Mouse (Mus musculus): ENCODE measurements around the gene Slu7. TPM values are rescaled to one million over a fixed set of nuclear protein-coding genes. Genes with fewer than 3 reads are reported as not detected.

Gene Slu7
- total and polyA plus RNA-seq, 3 experiments, result 5.2 to 63.1 (median 42.8) TPM

- H3K4me1 ChIP-seq (ENCODE audit: insufficient read depth, low read depth, low read length), result 0 out of 2 replicates have a peak, but pooled peaks cover 3% of the 10 kb centered on the region
- no peak for TF ChIP-seq GATA2 (IDR thresholded peaks at IDR 0.05; ENCODE audit: borderline replicate concordance, low read depth, low read length)
- no peak for TF ChIP-seq CTCF (IDR thresholded peaks at IDR 0.05; ENCODE audit: low read depth, low read length)
- TF ChIP-seq POLR2AphosphoS5 (IDR thresholded peaks at IDR 0.05; ENCODE audit: insufficient replicate concordance, low read depth, low read length), result no peak
- no peak for TF ChIP-seq TAL1 (conservative IDR thresholded peaks at IDR 0.05; ENCODE audit: low read depth, low read length)
- no peak for TF ChIP-seq GATA1 (IDR thresholded peaks at IDR 0.05; ENCODE audit: borderline replicate concordance, low read length)
- H3K36me3 ChIP-seq (replicated peaks), result no peaks in the 10 kb centered on the region
- DNase-seq (ENCODE audit: low spot score) (no peak), ATAC-seq (ENCODE audit: extremely low read depth, insufficient number of reproducible peaks, low FRiP score, poor library complexity, severe bottlenecking) (no peak)
- H3K4me3 ChIP-seq (ENCODE audit: low read depth, low read length), result no peak overlapping the region
- no peaks in the 10 kb centered on the region for H3K27me3 ChIP-seq (ENCODE audit: insufficient read depth, low read length)
- no peaks in the 10 kb centered on the region for H3K9me3 ChIP-seq (replicated peaks)
These were observed 45.8 kb downstream of the Slu7 start for GRCm38 (mm10) chr11:43479376-43479775.

GRCm38 (mm10) chr11:43480561-43480960 lies 47.0 kb downstream of the Slu7 start:
- TF ChIP-seq GATA2 (IDR thresholded peaks at IDR 0.05; ENCODE audit: borderline replicate concordance, low read depth, low read length), result no peak
- no peak for TF ChIP-seq TAL1 (conservative IDR thresholded peaks at IDR 0.05; ENCODE audit: low read depth, low read length)
- TF ChIP-seq POLR2AphosphoS5 (IDR thresholded peaks at IDR 0.05; ENCODE audit: insufficient replicate concordance, low read depth, low read length), result no peak
- no peak for TF ChIP-seq GATA1 (IDR thresholded peaks at IDR 0.05; ENCODE audit: borderline replicate concordance, low read length)
- TF ChIP-seq CTCF (IDR thresholded peaks at IDR 0.05; ENCODE audit: low read depth, low read length), result no peak
- no peaks in the 10 kb centered on the region for H3K4me1 ChIP-seq (ENCODE audit: insufficient read depth, low read depth, low read length)
- H3K4me3 ChIP-seq (ENCODE audit: low read depth, low read length), result no peak overlapping the region
- H3K36me3 ChIP-seq (replicated peaks), result no peaks in the 10 kb centered on the region
- no peaks in the 10 kb centered on the region for H3K9me3 ChIP-seq (replicated peaks)
- ATAC-seq (ENCODE audit: extremely low read depth, insufficient number of reproducible peaks, low FRiP score, poor library complexity, severe bottlenecking), result no peak
- peaks cover 2% of the 10 kb centered on the region for H3K27me3 ChIP-seq (ENCODE audit: insufficient read depth, low read length)
- no peak for DNase-seq (ENCODE audit: low spot score)

- DNase-seq (ENCODE audit: low spot score) (no peak), ATAC-seq (ENCODE audit: extremely low read depth, insufficient number of reproducible peaks, low FRiP score, poor library complexity, severe bottlenecking) (no peak)
- no peak for TF ChIP-seq TAL1 (conservative IDR thresholded peaks at IDR 0.05; ENCODE audit: low read depth, low read length)
- TF ChIP-seq GATA1 (IDR thresholded peaks at IDR 0.05; ENCODE audit: borderline replicate concordance, low read length), result no peak
- no peak for TF ChIP-seq POLR2AphosphoS5 (IDR thresholded peaks at IDR 0.05; ENCODE audit: insufficient replicate concordance, low read depth, low read length)
- no peak for TF ChIP-seq GATA2 (IDR thresholded peaks at IDR 0.05; ENCODE audit: borderline replicate concordance, low read depth, low read length)
- no peak for TF ChIP-seq CTCF (IDR thresholded peaks at IDR 0.05; ENCODE audit: low read depth, low read length)
- H3K9me3 ChIP-seq (replicated peaks), result no peaks in the 10 kb centered on the region
- no peaks in the 10 kb centered on the region for H3K36me3 ChIP-seq (replicated peaks)
- no peaks in the 10 kb centered on the region for H3K4me1 ChIP-seq (ENCODE audit: insufficient read depth, low read depth, low read length)
- no peak overlapping the region for H3K4me3 ChIP-seq (ENCODE audit: low read depth, low read length)
- peaks cover 5% of the 10 kb centered on the region for H3K27me3 ChIP-seq (ENCODE audit: insufficient read depth, low read length)
These were observed 48.4 kb downstream of the Slu7 start for GRCm38 (mm10) chr11:43481672-43482522.

- no peak for TF ChIP-seq GATA1 (IDR thresholded peaks at IDR 0.05; ENCODE audit: borderline replicate concordance, low read length)
- TF ChIP-seq CTCF (IDR thresholded peaks at IDR 0.05; ENCODE audit: low read depth, low read length), result no peak
- TF ChIP-seq POLR2AphosphoS5 (IDR thresholded peaks at IDR 0.05; ENCODE audit: insufficient replicate concordance, low read depth, low read length), result no peak
- no peak for TF ChIP-seq GATA2 (IDR thresholded peaks at IDR 0.05; ENCODE audit: borderline replicate concordance, low read depth, low read length)
- no peak for TF ChIP-seq TAL1 (conservative IDR thresholded peaks at IDR 0.05; ENCODE audit: low read depth, low read length)
- no peak overlapping the region for H3K4me3 ChIP-seq (ENCODE audit: low read depth, low read length)
- H3K4me1 ChIP-seq (ENCODE audit: insufficient read depth, low read depth, low read length), result no peaks in the 10 kb centered on the region
These were observed 49.7 kb downstream of the Slu7 start for GRCm38 (mm10) chr11:43483122-43483792.

GRCm38 (mm10) chr11:43484057-43484456 lies 50.5 kb downstream of the Slu7 start:
- DNase-seq (ENCODE audit: low spot score) (no peak), ATAC-seq (ENCODE audit: extremely low read depth, insufficient number of reproducible peaks, low FRiP score, poor library complexity, severe bottlenecking) (no peak)
- no peak overlapping the region for H3K4me3 ChIP-seq (ENCODE audit: low read depth, low read length)
- no peaks in the 10 kb centered on the region for H3K36me3 ChIP-seq (replicated peaks)
- no peaks in the 10 kb centered on the region for H3K4me1 ChIP-seq (ENCODE audit: insufficient read depth, low read depth, low read length)
- TF ChIP-seq GATA2 (IDR thresholded peaks at IDR 0.05; ENCODE audit: borderline replicate concordance, low read depth, low read length) (no peak), CTCF (IDR thresholded peaks at IDR 0.05; ENCODE audit: low read depth, low read length) (no peak), TAL1 (conservative IDR thresholded peaks at IDR 0.05; ENCODE audit: low read depth, low read length) (no peak), GATA1 (IDR thresholded peaks at IDR 0.05; ENCODE audit: borderline replicate concordance, low read length) (no peak), POLR2AphosphoS5 (IDR thresholded peaks at IDR 0.05; ENCODE audit: insufficient replicate concordance, low read depth, low read length) (no peak)
- H3K9me3 ChIP-seq (replicated peaks), result no peaks in the 10 kb centered on the region
- H3K27me3 ChIP-seq (ENCODE audit: insufficient read depth, low read length), result peaks cover 5% of the 10 kb centered on the region

More at GRCm38 (mm10) chr11:43483122-43483792, 49.7 kb downstream of the Slu7 start:
- ATAC-seq (ENCODE audit: extremely low read depth, insufficient number of reproducible peaks, low FRiP score, poor library complexity, severe bottlenecking) (no peak), DNase-seq (ENCODE audit: low spot score) (no peak)
- no peaks in the 10 kb centered on the region for H3K36me3 ChIP-seq (replicated peaks)
- no peaks in the 10 kb centered on the region for H3K9me3 ChIP-seq (replicated peaks)
- peaks cover 5% of the 10 kb centered on the region for H3K27me3 ChIP-seq (ENCODE audit: insufficient read depth, low read length)

- H3K27me3 ChIP-seq (ENCODE audit: insufficient read depth, low read length), result peaks cover 5% of the 10 kb centered on the region
- no peaks in the 10 kb centered on the region for H3K9me3 ChIP-seq (replicated peaks)
- H3K4me1 ChIP-seq (ENCODE audit: insufficient read depth, low read depth, low read length), result no peaks in the 10 kb centered on the region
- no peak for TF ChIP-seq CTCF (IDR thresholded peaks at IDR 0.05; ENCODE audit: low read depth, low read length)
- TF ChIP-seq GATA2 (IDR thresholded peaks at IDR 0.05; ENCODE audit: borderline replicate concordance, low read depth, low read length), result no peak
- TF ChIP-seq TAL1 (conservative IDR thresholded peaks at IDR 0.05; ENCODE audit: low read depth, low read length), result no peak
- TF ChIP-seq POLR2AphosphoS5 (IDR thresholded peaks at IDR 0.05; ENCODE audit: insufficient replicate concordance, low read depth, low read length), result no peak
- no peak for TF ChIP-seq GATA1 (IDR thresholded peaks at IDR 0.05; ENCODE audit: borderline replicate concordance, low read length)
- no peak overlapping the region for H3K4me3 ChIP-seq (ENCODE audit: low read depth, low read length)
- no peaks in the 10 kb centered on the region for H3K36me3 ChIP-seq (replicated peaks)
- ATAC-seq (ENCODE audit: extremely low read depth, insufficient number of reproducible peaks, low FRiP score, poor library complexity, severe bottlenecking) (no peak), DNase-seq (ENCODE audit: low spot score) (no peak)
These were observed 51.1 kb downstream of the Slu7 start for GRCm38 (mm10) chr11:43484652-43485051.
